Mouse (Mus musculus) bone marrow macrophage, adult 2 months (primary cell): ENCODE measurements around the gene Cdk8.

ENCODE experiments used
- CTCF ChIP-seq: IDR thresholded peaks from 2 replicates; pipeline ENCODE4 v1.5.1; 2012; ENCODE audit warnings: low read depth, mild to moderate bottlenecking, low read length, moderate library complexity
- POLR2A ChIP-seq: IDR thresholded peaks from 2 replicates; pipeline ENCODE4 v1.6.1; 2012; ENCODE audit warnings: mild to moderate bottlenecking, low read depth, low read length, borderline replicate concordance

DNA sequence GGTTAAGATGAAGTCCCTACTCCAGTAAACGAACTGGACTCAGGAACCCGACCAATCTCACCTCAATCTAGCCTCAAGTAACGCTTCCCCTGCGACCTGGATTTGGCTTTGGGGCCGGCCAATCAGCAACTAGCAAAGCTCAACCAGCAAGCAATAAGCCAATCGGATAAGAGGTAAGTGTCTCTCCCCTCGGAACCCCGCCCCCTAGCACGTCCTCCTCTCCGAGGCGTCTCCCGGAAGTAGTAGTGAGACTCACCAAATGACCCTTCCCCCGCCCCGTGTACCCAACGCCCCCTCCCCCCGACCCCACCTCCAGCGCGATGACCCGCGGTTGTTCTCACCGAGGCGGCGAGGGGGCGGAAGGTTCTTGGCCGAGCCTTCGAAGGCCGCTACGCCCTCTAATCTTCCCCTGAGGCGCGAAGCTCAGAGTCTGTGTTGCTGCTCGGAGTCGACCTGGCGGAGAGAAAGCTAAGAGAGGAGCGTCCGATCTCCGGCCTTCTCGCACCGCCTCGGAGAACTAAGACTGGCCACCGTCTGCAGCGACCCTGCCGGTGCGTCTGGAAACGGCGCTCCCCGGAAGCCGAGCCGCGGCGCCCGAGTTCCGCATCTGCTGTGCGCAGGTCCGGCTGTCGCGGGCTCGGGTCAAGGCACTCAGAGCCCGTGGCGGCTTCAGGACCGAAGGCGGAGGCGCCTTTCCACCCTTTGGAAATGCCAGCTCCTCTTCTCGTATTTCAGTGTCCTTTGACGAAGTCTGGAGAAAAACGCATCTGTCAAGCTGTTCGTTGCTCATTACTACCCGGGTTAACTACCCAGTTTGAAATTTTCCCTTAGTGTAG, 9.9 kb upstream of the Cdk8 start, which contains the start of gene Rnf6:
- TF ChIP-seq CTCF (no peak), POLR2A (no peak)
